Mouse (Mus musculus) ES-E14 (cell line): ENCODE results near the gene Fsip1. TPM values are rescaled to one million over a fixed set of nuclear protein-coding genes. Genes with fewer than 3 reads are reported as not detected.
"Not testable (repeated sequence)": the region's sequence is repeated elsewhere in the genome, so short reads cannot be mapped to it uniquely, and the experiment has no call there.

Experiments
- DNase-seq: peaks from one replicate; pipeline ENCODE4 v3.0.0-alpha.2; 2013; ENCODE audit warnings: low read depth, low spot score
- H3K27ac ChIP-seq: 2 replicates; pipeline ENCODE4 v1.5.1; 2012; ENCODE audit warnings: low read depth, mild to moderate bottlenecking, low read length, moderate library complexity, mixed read lengths; ENCODE audit not compliant: poor library complexity, insufficient read depth, severe bottlenecking
- H3K36me3 ChIP-seq: 2 replicates; pipeline ENCODE4 v1.6.1; 2012; ENCODE audit warnings: mild to moderate bottlenecking, low read length, moderate library complexity, mixed read lengths; ENCODE audit not compliant: control insufficient read depth, poor library complexity, insufficient read depth, severe bottlenecking
- H3K4me1 ChIP-seq, 2 experiments: fragments of 150-350 bp in 1 of 2; sonication (generic) in 1 of 2; 2 replicates each; pipeline ENCODE4 v1.6.1; 2012; ENCODE audit warnings: low read length in 2 of 2, mild to moderate bottlenecking in 1 of 2, mixed read lengths in 1 of 2; ENCODE audit not compliant: control insufficient read depth in 2 of 2, insufficient read depth in 2 of 2, poor library complexity in 1 of 2
- H3K4me3 ChIP-seq, 2 experiments: fragments of 150-350 bp in 1 of 2; sonication (generic) in 1 of 2; 2 replicates each; pipeline ENCODE4 v1.5.1; 2012; ENCODE audit warnings: low read length in 2 of 2, low read depth in 1 of 2, mild to moderate bottlenecking in 1 of 2, mixed read lengths in 1 of 2; ENCODE audit not compliant: insufficient read depth in 1 of 2, poor library complexity in 1 of 2, severe bottlenecking in 1 of 2
- H3K9ac ChIP-seq: 2 replicates; pipeline ENCODE4 v1.6.1; 2012; ENCODE audit warnings: low read depth, mild to moderate bottlenecking, low read length, mixed read lengths; ENCODE audit not compliant: poor library complexity, insufficient read depth, severe bottlenecking
- H3K9me3 ChIP-seq: fragments of 150-350 bp; sonication (generic); 2 replicates; pipeline ENCODE4 v1.6.1; 2012; ENCODE audit warnings: low read depth, mild to moderate bottlenecking, low read length; ENCODE audit not compliant: control insufficient read depth, insufficient read depth
- CHD2 ChIP-seq: IDR thresholded peaks from 2 replicates; pipeline ENCODE4 v1.6.1; 2014; ENCODE audit warnings: mild to moderate bottlenecking, low read depth, low read length, inconsistent platforms
- HCFC1 ChIP-seq: IDR thresholded peaks from 2 replicates; pipeline ENCODE4 v1.6.1; 2012; ENCODE audit warnings: low read length, inconsistent platforms, borderline replicate concordance; ENCODE audit not compliant: insufficient read depth
- MAFK ChIP-seq: IDR thresholded peaks from 2 replicates; pipeline ENCODE4 v1.6.1; 2014; ENCODE audit warnings: mild to moderate bottlenecking, low read depth, low read length, inconsistent platforms; ENCODE audit not compliant: insufficient read depth
- ZC3H11A ChIP-seq: IDR thresholded peaks from 2 replicates; pipeline ENCODE4 v1.6.1; 2012; ENCODE audit warnings: low read depth, mild to moderate bottlenecking, inconsistent platforms, low read length, borderline replicate concordance
- ZNF384 ChIP-seq: IDR thresholded peaks from 2 replicates; pipeline ENCODE4 v1.6.1; 2012; ENCODE audit warnings: low read depth, low read length, inconsistent platforms
- in situ Hi-C, 2 experiments: fragments of 600-800 bp; cut with MboI; formaldehyde crosslinking; loops; one replicate each; pipeline ENCODE4 v1.15.1; 2025; ENCODE audit warnings: low sequenced_read_pairs in 2 of 2, inconsistent platforms in 1 of 2; ENCODE audit not compliant: unreplicated experiment in 2 of 2
- total RNA-seq: library from RNA; depleted of rRNA; stranded (reverse); fragments of 300-350 nt; gene quantifications from 2 replicates; pipeline ENCODE4 v1.2.3, GENCODE M21; 2012

The Fsip1 gene
- total RNA-seq, 1 experiment, result 0.85 TPM

- no peaks in the 10 kb centered on the region for H3K4me1 ChIP-seq
- H3K4me3 ChIP-seq, result no peak overlapping the region
- no peak overlapping the region for H3K9ac ChIP-seq
- no peak for TF ChIP-seq ZNF384
- no peak for TF ChIP-seq CHD2
- no peak for TF ChIP-seq ZC3H11A
- no peak for TF ChIP-seq MAFK
- no peak for TF ChIP-seq HCFC1
- no peaks in the 10 kb centered on the region for H3K36me3 ChIP-seq
- no peak for DNase-seq
- H3K9me3 ChIP-seq, result no peaks in the 10 kb centered on the region
- no peak overlapping the region for H3K27ac ChIP-seq
- in situ Hi-C loops, result no loop called here
These were observed 38.7 kb upstream of the Fsip1 start for GRCm38 (mm10) chr2:118295505-118295904.

- Histone ChIP-seq H3K27ac (no peak overlapping the region), H3K36me3 (no peaks in the 10 kb centered on the region), H3K4me3 (no peak overlapping the region), H3K4me1 (no peaks in the 10 kb centered on the region), H3K9ac (no peak overlapping the region), H3K9me3 (no peaks in the 10 kb centered on the region)
- TF ChIP-seq ZNF384 (no peak), CHD2 (no peak), HCFC1 (no peak), ZC3H11A (no peak), MAFK (no peak)
- in situ Hi-C loops, result no loop called here
- no peak for DNase-seq
These were observed 36.8 kb upstream of the Fsip1 start for GRCm38 (mm10) chr2:118293583-118293982.

- H3K36me3 ChIP-seq, H3K4me1 ChIP-seq, H3K9ac ChIP-seq, H3K27ac ChIP-seq, H3K9me3 ChIP-seq, in situ Hi-C loops, DNase-seq, H3K4me3 ChIP-seq: not testable (repeated sequence)
These were observed 32.3 kb upstream of the Fsip1 start for GRCm38 (mm10) chr2:118289066-118289460.

- no peak for TF ChIP-seq CHD2
- no peak for TF ChIP-seq MAFK
- no peak for TF ChIP-seq ZNF384
- no peak for TF ChIP-seq HCFC1
- no peak for TF ChIP-seq ZC3H11A
- H3K27ac ChIP-seq, result no peak overlapping the region
- no peaks in the 10 kb centered on the region for H3K9me3 ChIP-seq
- no peak overlapping the region for H3K9ac ChIP-seq
- no peaks in the 10 kb centered on the region for H3K36me3 ChIP-seq
- no peaks in the 10 kb centered on the region for H3K4me1 ChIP-seq
- H3K4me3 ChIP-seq, result no peak overlapping the region
- in situ Hi-C loops, result no loop called here
- no peak for DNase-seq
These were observed 31.7 kb upstream of the Fsip1 start for GRCm38 (mm10) chr2:118288326-118289065.

GRCm38 (mm10) chr2:118287678-118288077, 30.9 kb upstream of the Fsip1 start:
- in situ Hi-C loops, result no loop called here
- no peaks in the 10 kb centered on the region for H3K36me3 ChIP-seq
- H3K9ac ChIP-seq, result no peak overlapping the region
- H3K27ac ChIP-seq, result no peak overlapping the region
- no peak overlapping the region for H3K4me3 ChIP-seq
- no peaks in the 10 kb centered on the region for H3K9me3 ChIP-seq
- no peaks in the 10 kb centered on the region for H3K4me1 ChIP-seq
- no peak for DNase-seq
- TF ChIP-seq ZNF384, result no peak
- TF ChIP-seq ZC3H11A, result no peak
- no peak for TF ChIP-seq CHD2
- no peak for TF ChIP-seq MAFK
- TF ChIP-seq HCFC1, result no peak
